Mouse (Mus musculus): Measurements from ENCODE around the gene Esr1. TPM values are rescaled to one million over a fixed set of nuclear protein-coding genes. Genes with fewer than 3 reads are reported as not detected.
"Not testable (repeated sequence)": the region's sequence is repeated elsewhere in the genome, so short reads cannot be mapped to it uniquely, and the experiment has no call there.

Gene Esr1
- polyA plus RNA-seq, 1 experiment = 3.6 TPM

DNA sequence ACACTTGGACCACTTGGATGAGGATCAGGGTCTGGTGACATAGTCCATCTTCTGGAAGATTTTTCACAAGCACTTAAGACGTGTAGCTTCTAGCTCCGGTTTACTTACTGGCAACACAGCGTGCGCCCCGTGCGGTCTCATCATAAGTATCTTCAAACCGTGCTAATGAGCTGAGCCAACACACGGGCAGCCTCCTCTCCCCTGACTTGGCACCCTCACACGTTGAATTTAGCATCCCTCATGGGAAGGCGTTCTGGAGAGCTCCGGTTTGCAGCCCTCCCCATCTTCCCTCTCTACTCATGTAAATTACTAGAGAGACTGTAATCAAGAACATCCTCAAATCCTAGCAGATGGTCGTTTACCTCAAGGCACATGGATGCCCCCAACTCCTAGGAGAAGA is 12.5 kb upstream of the Esr1 start:
- Histone ChIP-seq H3ac (ENCODE audit: control insufficient read depth, insufficient read length) (no peak overlapping the region), H3K4me2 (ENCODE audit: low read depth) (no peak overlapping the region), H3K36me3 (ENCODE audit: control insufficient read depth, insufficient read depth) (no peaks in the 10 kb centered on the region), H3K27me3 (ENCODE audit: control insufficient read depth, insufficient read depth, insufficient read length) (no peaks in the 10 kb centered on the region), H3K79me2 (ENCODE audit: control insufficient read depth, insufficient read depth) (no peaks in the 10 kb centered on the region), H3K4me3 (no peak overlapping the region)
- TF ChIP-seq POLR2AphosphoS2 (IDR thresholded peaks at IDR 0.05; ENCODE audit: insufficient read length, low read depth) = no peak
- TF ChIP-seq TCF3 (IDR thresholded peaks at IDR 0.05; ENCODE audit: insufficient read length, low read depth) = no peak
- no peak for TF ChIP-seq POLR2A (IDR thresholded peaks at IDR 0.05; ENCODE audit: insufficient read length, low read depth)
- TF ChIP-seq MYOD1 (IDR thresholded peaks at IDR 0.05; ENCODE audit: control insufficient read depth in 1 of 3, insufficient read length in 2 of 3, low read depth in 2 of 3) = no peak
- no peak for TF ChIP-seq MYOG (IDR thresholded peaks at IDR 0.05; ENCODE audit: control insufficient read depth in 1 of 3, insufficient read depth in 1 of 3, insufficient read length in 2 of 3, low read depth in 2 of 3)
- no peak for TF ChIP-seq MAX (IDR thresholded peaks at IDR 0.05; ENCODE audit: low read depth)
- no peak for TF ChIP-seq TCF12 (IDR thresholded peaks at IDR 0.05; ENCODE audit: insufficient read depth, poor library complexity, severe bottlenecking)
- no peak for TF ChIP-seq SRF (IDR thresholded peaks at IDR 0.05; ENCODE audit: control insufficient read depth, insufficient read length, low read depth)
- no peak for TF ChIP-seq CEBPB (IDR thresholded peaks at IDR 0.05; ENCODE audit: insufficient read depth, poor library complexity, severe bottlenecking)
- no peak for TF ChIP-seq REST (IDR thresholded peaks at IDR 0.05; ENCODE audit: insufficient read depth, insufficient read length)

DNA sequence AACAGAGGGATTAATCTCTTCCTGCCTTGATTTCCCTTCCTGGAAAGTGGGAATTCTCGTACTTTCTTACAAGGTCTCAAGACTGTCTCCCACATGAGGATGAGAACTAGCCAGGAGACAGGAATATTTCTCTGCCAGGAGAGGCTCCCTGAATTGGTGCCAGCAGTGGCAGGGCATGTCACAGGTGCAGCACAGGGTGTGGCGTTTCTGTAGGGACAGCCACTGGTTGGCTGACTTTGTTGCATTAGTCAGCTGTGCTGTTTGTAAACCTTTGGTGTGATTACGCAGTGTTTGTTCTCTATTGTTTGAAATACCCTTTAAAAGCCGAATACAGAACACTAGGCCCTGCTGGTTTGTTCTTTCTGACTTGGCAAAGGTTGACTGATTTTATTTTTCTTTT is 11.8 kb upstream of the Esr1 start:
- Histone ChIP-seq H3K27me3 (ENCODE audit: control insufficient read depth, insufficient read depth, insufficient read length) (no peaks in the 10 kb centered on the region), H3K4me2 (ENCODE audit: low read depth) (no peak overlapping the region), H3K79me2 (ENCODE audit: control insufficient read depth, insufficient read depth) (no peaks in the 10 kb centered on the region), H3K36me3 (ENCODE audit: control insufficient read depth, insufficient read depth) (no peaks in the 10 kb centered on the region), H3ac (ENCODE audit: control insufficient read depth, insufficient read length) (no peak overlapping the region), H3K4me3 (no peak overlapping the region)
- TF ChIP-seq MYOD1 (IDR thresholded peaks at IDR 0.05; ENCODE audit: control insufficient read depth in 1 of 3, insufficient read length in 2 of 3, low read depth in 2 of 3) (peak in 2 of 3 experiments; percentile 41 to 78), MYOG (IDR thresholded peaks at IDR 0.05; ENCODE audit: control insufficient read depth in 1 of 3, insufficient read depth in 1 of 3, insufficient read length in 2 of 3, low read depth in 2 of 3) (peak in 1 of 3 experiments; percentile 60), POLR2AphosphoS2 (IDR thresholded peaks at IDR 0.05; ENCODE audit: insufficient read length, low read depth) (no peak), POLR2A (IDR thresholded peaks at IDR 0.05; ENCODE audit: insufficient read length, low read depth) (no peak), TCF12 (IDR thresholded peaks at IDR 0.05; ENCODE audit: insufficient read depth, poor library complexity, severe bottlenecking) (no peak), MAX (IDR thresholded peaks at IDR 0.05; ENCODE audit: low read depth) (no peak), E2F4 (IDR thresholded peaks at IDR 0.05; ENCODE audit: insufficient read depth) (no peak)

DNA sequence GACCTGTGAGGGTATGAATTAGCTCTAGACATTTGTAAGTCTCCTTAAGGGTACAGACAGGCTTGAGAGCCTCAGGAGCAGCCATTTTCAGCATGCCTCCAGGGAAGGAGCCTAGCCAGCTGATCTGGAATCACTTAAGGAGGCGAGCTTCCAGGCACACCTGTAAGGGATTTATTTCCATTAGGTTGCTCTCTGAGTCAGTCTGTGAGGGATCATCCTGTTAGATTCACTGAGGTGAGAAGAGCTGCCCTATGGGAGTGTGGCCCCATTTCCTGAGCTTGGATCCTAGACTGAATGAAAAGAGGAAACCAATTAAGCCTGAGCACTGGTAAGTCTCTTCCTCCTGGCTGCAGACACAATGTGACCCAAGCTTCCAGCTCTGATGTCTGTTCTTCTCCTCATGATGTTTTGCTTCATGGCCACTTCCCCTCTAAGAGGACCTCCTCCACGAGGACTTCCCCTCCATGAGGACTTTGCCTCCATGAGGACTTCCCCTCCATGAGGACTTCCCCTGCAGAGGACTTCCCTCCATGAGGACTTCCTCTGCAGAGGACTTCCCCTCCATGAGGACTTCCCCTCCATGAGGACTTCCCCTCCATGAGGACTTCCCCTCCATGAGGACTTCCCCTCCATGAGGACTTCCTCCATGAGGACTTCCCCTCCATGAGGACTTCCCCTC is 10.5 kb upstream of the Esr1 start:
- no peaks in the 10 kb centered on the region for H3K27me3 ChIP-seq (ENCODE audit: control insufficient read depth, insufficient read depth, insufficient read length)
- no peak for TF ChIP-seq MYOD1 (IDR thresholded peaks at IDR 0.05; ENCODE audit: control insufficient read depth in 1 of 3, insufficient read length in 2 of 3, low read depth in 2 of 3)

DNA sequence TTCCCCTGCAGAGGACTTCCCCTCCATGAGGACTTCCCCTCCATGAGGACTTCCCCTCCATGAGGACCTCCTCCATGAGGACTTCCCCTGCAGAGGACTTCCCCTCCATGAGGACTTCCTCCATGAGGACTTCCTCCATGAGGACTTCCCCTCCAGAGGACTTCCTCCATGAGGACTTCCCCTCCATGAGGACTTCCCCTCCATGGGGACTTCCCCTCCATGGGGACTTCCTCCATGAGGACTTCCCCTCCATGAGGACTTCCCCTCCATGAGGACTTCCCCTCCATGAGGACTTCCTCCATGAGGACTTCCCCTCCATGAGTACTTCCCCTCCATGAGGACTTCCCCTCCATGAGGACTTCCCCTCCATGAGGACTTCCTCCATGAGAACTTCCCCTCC is 9.8 kb upstream of the Esr1 start:
- H3K36me3 ChIP-seq (ENCODE audit: control insufficient read depth, insufficient read depth); H3ac ChIP-seq (ENCODE audit: control insufficient read depth, insufficient read length); H3K27me3 ChIP-seq (ENCODE audit: control insufficient read depth, insufficient read depth, insufficient read length); H3K79me2 ChIP-seq (ENCODE audit: control insufficient read depth, insufficient read depth); H3K4me2 ChIP-seq (ENCODE audit: low read depth); H3K4me3 ChIP-seq: not testable (repeated sequence)

More for the DNA sequence above, 10.5 kb upstream of the Esr1 start:
- no peaks in the 10 kb centered on the region for H3K79me2 ChIP-seq (ENCODE audit: control insufficient read depth, insufficient read depth)
- H3K4me3 ChIP-seq = no peak overlapping the region
- H3K4me2 ChIP-seq (ENCODE audit: low read depth) = no peak overlapping the region
- no peaks in the 10 kb centered on the region for H3K36me3 ChIP-seq (ENCODE audit: control insufficient read depth, insufficient read depth)
- no peak overlapping the region for H3ac ChIP-seq (ENCODE audit: control insufficient read depth, insufficient read length)

- Histone ChIP-seq H3K79me2 (ENCODE audit: control insufficient read depth, insufficient read depth) (no peaks in the 10 kb centered on the region), H3K4me2 (ENCODE audit: low read depth) (no peak overlapping the region), H3K36me3 (ENCODE audit: control insufficient read depth, insufficient read depth) (no peaks in the 10 kb centered on the region)
These were observed 8.9 kb upstream of the Esr1 start for GRCm38 (mm10) chr10:4602466-4602865.

DNA sequence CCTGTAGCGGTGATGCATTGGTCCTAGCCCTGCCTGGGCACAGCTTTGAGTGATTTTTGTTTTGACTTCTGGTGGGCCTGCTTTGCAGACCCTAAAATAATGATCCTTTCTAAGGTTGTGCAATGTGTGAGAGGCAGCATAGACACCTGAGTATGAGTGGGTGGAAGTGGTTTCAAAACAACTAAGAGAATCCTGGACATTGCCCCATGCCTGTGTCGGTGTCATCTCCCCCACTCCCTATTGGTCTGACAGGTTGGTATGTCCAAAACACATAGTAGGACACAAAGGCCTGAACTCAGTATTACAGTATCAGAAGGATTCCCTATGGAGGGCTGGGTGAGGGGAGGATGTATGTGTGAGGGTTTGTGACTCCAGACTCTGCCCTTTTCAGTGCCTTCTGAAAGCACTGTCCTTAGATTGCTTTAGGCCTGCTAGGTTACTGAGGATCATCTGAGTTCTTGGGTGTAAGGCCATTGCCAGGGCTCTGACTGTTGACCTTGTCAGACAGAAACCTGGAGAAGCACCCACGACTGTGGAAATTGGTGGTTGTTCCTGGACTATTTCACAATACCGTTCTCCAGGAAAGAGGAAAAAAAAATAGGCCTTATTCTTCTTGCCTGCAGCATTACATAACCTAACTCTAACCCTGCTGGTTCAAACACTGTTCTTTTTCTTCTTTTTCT is 6.7 kb upstream of the Esr1 start:
- no peak for TF ChIP-seq MYOG (IDR thresholded peaks at IDR 0.05; ENCODE audit: control insufficient read depth in 1 of 3, insufficient read depth in 1 of 3, insufficient read length in 2 of 3, low read depth in 2 of 3)
- no peak for TF ChIP-seq MAX (IDR thresholded peaks at IDR 0.05; ENCODE audit: low read depth)
- TF ChIP-seq POLR2A (IDR thresholded peaks at IDR 0.05; ENCODE audit: insufficient read length, low read depth) = no peak
- no peak for TF ChIP-seq SRF (IDR thresholded peaks at IDR 0.05; ENCODE audit: control insufficient read depth, insufficient read length, low read depth)
- no peak for TF ChIP-seq MYOD1 (IDR thresholded peaks at IDR 0.05; ENCODE audit: control insufficient read depth in 1 of 3, insufficient read length in 2 of 3, low read depth in 2 of 3)
- TF ChIP-seq CEBPB (IDR thresholded peaks at IDR 0.05; ENCODE audit: insufficient read depth, poor library complexity, severe bottlenecking) = no peak
- TF ChIP-seq USF1 (IDR thresholded peaks at IDR 0.05; ENCODE audit: low read depth) = no peak
- no peak for TF ChIP-seq TCF12 (IDR thresholded peaks at IDR 0.05; ENCODE audit: insufficient read depth, poor library complexity, severe bottlenecking)
- no peak for TF ChIP-seq POLR2AphosphoS2 (IDR thresholded peaks at IDR 0.05; ENCODE audit: insufficient read length, low read depth)
- TF ChIP-seq REST (IDR thresholded peaks at IDR 0.05; ENCODE audit: insufficient read depth, insufficient read length) = no peak
- no peak for TF ChIP-seq TCF3 (IDR thresholded peaks at IDR 0.05; ENCODE audit: insufficient read length, low read depth)
- no peak for TF ChIP-seq E2F4 (IDR thresholded peaks at IDR 0.05; ENCODE audit: insufficient read depth)
- no peaks in the 10 kb centered on the region for H3K79me2 ChIP-seq (ENCODE audit: control insufficient read depth, insufficient read depth)
- no peak overlapping the region for H3K4me2 ChIP-seq (ENCODE audit: low read depth)
- H3K4me3 ChIP-seq = no peak overlapping the region
- H3K27me3 ChIP-seq (ENCODE audit: control insufficient read depth, insufficient read depth, insufficient read length) = no peaks in the 10 kb centered on the region
- H3ac ChIP-seq (ENCODE audit: control insufficient read depth, insufficient read length) = no peak overlapping the region
- no peaks in the 10 kb centered on the region for H3K36me3 ChIP-seq (ENCODE audit: control insufficient read depth, insufficient read depth)

More at GRCm38 (mm10) chr10:4602466-4602865, 8.9 kb upstream of the Esr1 start:
- H3K4me3 ChIP-seq = no peak overlapping the region
- TF ChIP-seq TCF12 (IDR thresholded peaks at IDR 0.05; ENCODE audit: insufficient read depth, poor library complexity, severe bottlenecking) (no peak), USF1 (IDR thresholded peaks at IDR 0.05; ENCODE audit: low read depth) (no peak), MAX (IDR thresholded peaks at IDR 0.05; ENCODE audit: low read depth) (no peak)
- H3ac ChIP-seq (ENCODE audit: control insufficient read depth, insufficient read length) = no peak overlapping the region
- no peaks in the 10 kb centered on the region for H3K27me3 ChIP-seq (ENCODE audit: control insufficient read depth, insufficient read depth, insufficient read length)
